Mouse (Mus musculus): ENCODE measurements around the gene Ciapin1.

- no peak for TF ChIP-seq GATA1 (IDR thresholded peaks at IDR 0.05; ENCODE audit: borderline replicate concordance, low read length)
- TF ChIP-seq FLI1 (IDR thresholded peaks at IDR 0.05; ENCODE audit: low read length), result no peak
Measured at GRCm38 (mm10) chr8:94781838-94782235, 56.3 kb downstream of the Ciapin1 start.

All from megakaryocyte, embryonic 14.5 days (primary cell).